Mouse (Mus musculus): ENCODE results near the gene Cdk19.

- TF ChIP-seq POLR2A (IDR thresholded peaks at IDR 0.05; ENCODE audit: insufficient read depth, low read length) (no peak), CTCF (IDR thresholded peaks at IDR 0.05; ENCODE audit: low read depth, low read length) (no peak), EP300 (IDR thresholded peaks at IDR 0.05; ENCODE audit: insufficient read depth, low read depth, low read length) (no peak)
These were observed 32.0 kb downstream of the Cdk19 start for GRCm38 (mm10) chr10:40371184-40371913.

All from ES-Bruce4 (cell line).